Mouse (Mus musculus) cortical plate, adult 2 months (tissue): ENCODE results near the gene Ggnbp2.
"Not testable (repeated sequence)": the region's sequence is repeated elsewhere in the genome, so short reads cannot be mapped to it uniquely, and the experiment has no call there.

ENCODE experiments used
- CTCF ChIP-seq: fragments of 200-500 bp; IDR thresholded peaks from 2 replicates; pipeline ENCODE4 v1.5.1; 2011; ENCODE audit warnings: mild to moderate bottlenecking, control low read depth, low read length; ENCODE audit not compliant: insufficient read depth; ENCODE audit errors: extremely low read depth
- POLR2A ChIP-seq: fragments of 200-500 bp; IDR thresholded peaks from 2 replicates; pipeline ENCODE4 v1.6.1; 2011; ENCODE audit warnings: mild to moderate bottlenecking, low read length, control low read depth; ENCODE audit not compliant: insufficient read depth; ENCODE audit errors: extremely low read depth

DNA sequence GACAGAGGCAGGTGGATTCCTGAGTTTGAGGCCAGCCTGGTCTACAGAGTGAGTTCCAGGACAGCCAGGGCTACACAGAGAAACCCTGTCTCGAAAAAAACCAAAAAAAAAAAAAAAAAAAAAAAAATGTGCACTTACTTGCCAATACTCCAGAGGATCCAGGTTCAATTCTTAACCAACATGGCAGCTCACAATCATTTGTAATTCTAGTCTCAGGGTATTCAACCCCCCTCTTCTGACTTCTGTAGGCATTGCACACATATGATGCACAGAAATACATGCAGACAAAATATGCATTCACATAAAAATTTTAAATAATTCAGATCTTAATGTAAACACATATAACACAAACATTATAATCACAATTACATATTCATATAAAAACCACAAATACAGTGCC, 5.4 kb upstream of the Ggnbp2 start:
- TF ChIP-seq POLR2A, CTCF: not testable (repeated sequence)
